In genomic region chrX:134746459-134746858, GRCm38 (mm10) we compare ENCODE assay signal across 9 mouse cellular contexts. TPM values are rescaled to one million over a fixed set of nuclear protein-coding genes. Genes with fewer than 3 reads are reported as not detected.
DNase-seq lines count a peak whose midpoint lies in the region; ATAC-seq and TF ChIP-seq lines count a peak whose summit lies in the region.
"Had no signal": no experiment of that assay in that cellular context is flagged by ENCODE, and none has a peak within 500 bp of the region (broad histone marks: within the 10 kb centered on the region; RNA-seq: fewer than 3 reads in every experiment).

No protein-coding gene starts in this region.

- H3K27me3 ChIP-seq in forebrain, embryonic 13.5 days: peaks cover 3% of the 10 kb centered on the region; the same call in 1 of the 2 replicates
- no peaks in the 10 kb centered on the region for H3K27me3 ChIP-seq in kidney, postnatal 0 days (ENCODE audit: insufficient read depth, low read length)
- no peaks in the 10 kb centered on the region for H3K27me3 ChIP-seq in splenic B cell, adult 2 months (ENCODE audit: control insufficient read depth, insufficient read depth, low read length, poor library complexity, severe bottlenecking)

- WGBS in forebrain, embryonic 13.5 days: 33% methylated on average over 5 of the region's 5 CpGs
- WGBS in kidney, postnatal 0 days: 33% methylated on average over 5 of the region's 5 CpGs

- no peaks in the 10 kb centered on the region for H3K9me3 ChIP-seq in forebrain, embryonic 13.5 days (replicated peaks)
- no peaks in the 10 kb centered on the region for H3K9me3 ChIP-seq in kidney, postnatal 0 days (replicated peaks; ENCODE audit: low read length)
- H3K9me3 ChIP-seq: G1E had no signal

- peaks cover 7% of the 10 kb centered on the region; the same call in 1 of the 2 replicates for H3K4me1 ChIP-seq in forebrain, embryonic 13.5 days
- no peaks in the 10 kb centered on the region for H3K4me1 ChIP-seq in kidney, postnatal 0 days (replicated peaks; ENCODE audit: insufficient read depth, low read length)

- no peaks in the 10 kb centered on the region for H3K36me3 ChIP-seq in forebrain, embryonic 13.5 days (ENCODE audit: poor library complexity, severe bottlenecking)
- H3K36me3 ChIP-seq in kidney, postnatal 0 days (ENCODE audit: insufficient read depth, low read length): no peaks in the 10 kb centered on the region
- H3K36me3 ChIP-seq in splenic B cell, adult 2 months (ENCODE audit: control insufficient read depth, insufficient read depth, low read length, poor library complexity, severe bottlenecking): no peaks in the 10 kb centered on the region
- H3K36me3 ChIP-seq: G1E had no signal

- peak; percentile 28; the same call in 1 of the 2 replicates for ATAC-seq in forebrain, embryonic 13.5 days
- no peak; the same call in 1 of the 2 replicates for ATAC-seq in kidney, postnatal 0 days (replicated peaks; ENCODE audit: low FRiP score, low read depth)

- H3K4me2 ChIP-seq in forebrain, embryonic 13.5 days: no peak overlapping the region
- H3K4me2 ChIP-seq in kidney, postnatal 0 days (ENCODE audit: low read length): no peak overlapping the region

- H3K4me3 ChIP-seq in forebrain, embryonic 13.5 days: no peak overlapping the region
- no peak overlapping the region for H3K4me3 ChIP-seq in kidney, postnatal 0 days (replicated peaks; ENCODE audit: low read depth, low read length)

- no peak overlapping the region for H3K9ac ChIP-seq in forebrain, embryonic 13.5 days
- no peak overlapping the region for H3K9ac ChIP-seq in kidney, postnatal 0 days (ENCODE audit: low read depth, low read length)

- no peak overlapping the region for H3K27ac ChIP-seq in forebrain, embryonic 13.5 days
- H3K27ac ChIP-seq in kidney, postnatal 0 days: no peak overlapping the region

- TF ChIP-seq CTCF in kidney, postnatal 0 days (IDR thresholded peaks at IDR 0.05; ENCODE audit: low read depth): peak; percentile 73

- DNase-seq in adrenal gland, adult 18-20 months (ENCODE audit: low spot score in 2 of 2): peak; percentile 18
- no peak for DNase-seq in adrenal gland, adult 8-10 months
- DNase-seq in 3T3-L1 (ENCODE audit: low read depth, low spot score): peak; percentile 72
- DNase-seq in adrenal gland, postnatal 25 days: peak; percentile 23
- DNase-seq in kidney, postnatal 0 days (ENCODE audit: low spot score): peak; percentile 75
- DNase-seq in lung, postnatal 14 days: peak; percentile 16
- DNase-seq in splenic B cell, adult 2 months (ENCODE audit: low read depth, low spot score): peak; percentile 55

RNA-seq across cellular contexts. Expression of gene Armcx6, which starts 4.8 kb away (rescaled TPM):
- total RNA-seq in adrenal gland, adult 18-20 months (2021): 1 to 10 TPM; 6.0 to 8.8 TPM
- total RNA-seq in adrenal gland, adult 8-10 months (2022): 10 to 100 TPM in 2 of 4 experiments, 1 to 10 TPM in 2; 6.5 to 22.8 (median 13.3) TPM
- total RNA-seq in adrenal gland, postnatal 25 days (2021): 6.3 and 14.3 TPM in 2 replicates
- 24.7 and 26.7 TPM in 2 replicates for polyA plus RNA-seq in forebrain, embryonic 13.5 days (2015; fragmentation: Nextera tagmentation; extraction: Ambion mirVana)
- 15.2 and 15.8 TPM in 2 replicates for polyA plus RNA-seq in kidney, postnatal 0 days (2015; fragmentation: Nextera tagmentation; extraction: Ambion mirVana)

RNA-seq across cellular contexts. Expression of gene Armcx3, which starts 9.9 kb away (rescaled TPM):
- 10 to 100 TPM; 49.9 to 53.5 TPM for total RNA-seq in adrenal gland, adult 18-20 months (2021)
- 10 to 100 TPM; 38.0 to 63.9 (median 49.2) TPM for total RNA-seq in adrenal gland, adult 8-10 months (2022)
- total RNA-seq in adrenal gland, postnatal 25 days (2021): 36.3 and 45.9 TPM in 2 replicates
- 67.6 and 67.8 TPM in 2 replicates for polyA plus RNA-seq in forebrain, embryonic 13.5 days (2015; fragmentation: Nextera tagmentation; extraction: Ambion mirVana)
- polyA plus RNA-seq in kidney, postnatal 0 days (2015; fragmentation: Nextera tagmentation; extraction: Ambion mirVana): 48.9 and 53.4 TPM in 2 replicates

RNA-seq across cellular contexts. Expression of gene Armcx1, which starts 28.7 kb away (rescaled TPM):
- total RNA-seq in adrenal gland, adult 18-20 months (2021): 10 to 100 TPM; 14.9 to 16.2 TPM
- 10 to 100 TPM; 17.2 to 33.8 (median 26.0) TPM for total RNA-seq in adrenal gland, adult 8-10 months (2022)
- 20.7 and 24.1 TPM in 2 replicates for total RNA-seq in adrenal gland, postnatal 25 days (2021)
- 57.1 and 62.3 TPM in 2 replicates for polyA plus RNA-seq in forebrain, embryonic 13.5 days (2015; fragmentation: Nextera tagmentation; extraction: Ambion mirVana)
- polyA plus RNA-seq in kidney, postnatal 0 days (2015; fragmentation: Nextera tagmentation; extraction: Ambion mirVana): 34.1 and 34.7 TPM in 2 replicates
